Mouse (Mus musculus) liver, postnatal 0 days (tissue): ENCODE measurements around the gene Depdc1b. TPM values are rescaled to one million over a fixed set of nuclear protein-coding genes. Genes with fewer than 3 reads are reported as not detected.

ENCODE experiments used
- ATAC-seq: fragments of 200-750 bp; cut with Nextera tagmentation; 2 replicates; pipeline ENCODE4 v1.8.0; 2017; ENCODE audit warnings: mild to moderate bottlenecking, moderate library complexity
- DNase-seq: peaks from one replicate; pipeline ENCODE4 v3.0.0-alpha.2; 2016
- H3K27ac ChIP-seq: fragments of 300-500 bp; sonication (generic); 2 replicates; pipeline ENCODE4 v1.5.1; 2014; ENCODE audit warnings: antibody characterized with exemption, moderate library complexity, mild to moderate bottlenecking, low read depth
- H3K27me3 ChIP-seq: fragments of 300-500 bp; sonication (generic); 2 replicates; pipeline ENCODE4 v1.6.1; 2014; ENCODE audit warnings: low read length, control low read depth, mixed read lengths; ENCODE audit not compliant: insufficient read depth
- H3K36me3 ChIP-seq: fragments of 300-500 bp; sonication (generic); replicated peaks from 2 replicates; pipeline ENCODE4 v1.6.1; 2014; ENCODE audit warnings: mild to moderate bottlenecking, control low read depth, low read length, moderate library complexity, mixed read lengths; ENCODE audit not compliant: insufficient read depth
- H3K4me1 ChIP-seq: fragments of 300-500 bp; sonication (generic); 2 replicates; pipeline ENCODE4 v1.6.1; 2014; ENCODE audit warnings: antibody characterized with exemption, mild to moderate bottlenecking, control low read depth; ENCODE audit not compliant: insufficient read depth
- H3K4me2 ChIP-seq: fragments of 300-500 bp; sonication (generic); 2 replicates; pipeline ENCODE4 v1.6.1; 2014; ENCODE audit warnings: low read depth, mild to moderate bottlenecking, low read length, moderate library complexity, mixed read lengths
- H3K4me3 ChIP-seq: fragments of 300-500 bp; sonication (generic); 2 replicates; pipeline ENCODE4 v1.5.1; 2014; ENCODE audit warnings: low read depth, low read length
- H3K9ac ChIP-seq: fragments of 300-500 bp; sonication (generic); replicated peaks from 2 replicates; pipeline ENCODE4 v1.6.1; 2014; ENCODE audit warnings: mild to moderate bottlenecking, moderate library complexity
- H3K9me3 ChIP-seq: fragments of 300-500 bp; sonication (generic); 2 replicates; pipeline ENCODE4 v1.6.1; 2016; ENCODE audit warnings: mild to moderate bottlenecking, control low read depth, low read length, mixed read lengths
- CTCF ChIP-seq: sonication (generic); IDR thresholded peaks from 2 replicates; pipeline ENCODE4 v1.5.1; 2016; ENCODE audit warnings: antibody characterized with exemption, low read depth
- EP300 ChIP-seq: IDR thresholded peaks from 2 replicates; pipeline ENCODE4 v1.6.1; 2016; ENCODE audit warnings: antibody characterized with exemption, low read depth, mild to moderate bottlenecking
- WGBS: fragments of 180-500 bp; shearing (Covaris S2); extraction: QIAGEN DNeasy Blood & Tissue Kit; methylation state at CpG from one replicate; pipeline ENCODE4 v1.1.7; 2014; ENCODE audit not compliant: insufficient replicate concordance; 5-methylcytosine and 5-hydroxymethylcytosine counted together
- polyA plus RNA-seq: library from polyadenylated mRNA; unstranded; fragments of >200 nt; fragmentation: Nextera tagmentation; extraction: Ambion mirVana; gene quantifications from 2 replicates; pipeline ENCODE4 v1.2.1, GENCODE M21; 2015

The Depdc1b gene
- polyA plus RNA-seq, 1 experiment from 2014 or later: 6.5 TPM

DNA sequence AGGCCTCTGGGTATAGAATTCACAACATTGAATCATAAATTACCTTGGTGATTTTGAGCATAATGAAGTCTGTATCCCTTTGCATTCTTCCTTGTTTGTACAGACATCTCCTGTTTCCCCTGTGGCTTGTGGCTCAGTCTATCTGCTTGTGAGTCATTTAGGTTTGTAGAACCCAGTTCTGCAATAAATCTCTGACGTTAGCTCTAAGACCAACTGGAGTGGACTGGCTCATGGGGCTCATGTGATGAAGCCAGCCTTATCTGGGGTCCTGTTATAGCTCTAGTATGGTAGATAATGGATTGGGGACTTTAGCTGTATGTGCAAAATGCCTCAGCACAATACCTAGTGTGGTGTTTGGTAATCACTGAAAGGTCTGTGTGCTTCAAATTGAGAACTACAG lies 12.3 kb upstream of the Depdc1b start:
- Histone ChIP-seq H3K36me3 (no peaks in the 10 kb centered on the region), H3K9me3 (no peaks in the 10 kb centered on the region), H3K27me3 (no peaks in the 10 kb centered on the region), H3K9ac (no peak overlapping the region), H3K27ac (no peak overlapping the region), H3K4me1 (no peaks in the 10 kb centered on the region), H3K4me3 (no peak overlapping the region), H3K4me2 (no peak overlapping the region)
- ATAC-seq (no peak), DNase-seq (no peak)
- 52% methylated on average over 1 of the region's 1 CpGs for WGBS
- TF ChIP-seq CTCF (no peak), EP300 (no peak)

DNA sequence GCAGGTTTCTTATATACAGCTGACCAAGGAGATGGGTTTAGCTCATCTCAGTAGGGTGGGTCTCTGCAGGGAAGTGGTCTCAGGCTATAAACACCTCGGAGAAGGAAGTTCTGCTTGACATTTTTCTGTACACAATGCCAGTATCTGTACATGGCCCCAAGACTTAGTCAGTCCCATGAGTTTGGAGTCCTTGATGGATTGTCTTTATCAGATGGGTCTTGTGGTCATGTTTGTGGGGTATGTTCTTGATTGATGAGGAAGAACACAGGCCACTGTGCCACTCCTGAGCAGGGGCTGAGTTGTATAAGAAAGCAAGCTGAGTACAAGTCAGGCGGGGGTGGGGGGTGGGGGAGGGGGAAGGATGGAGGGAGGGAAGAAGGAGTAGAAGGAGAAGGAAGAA lies 11.5 kb upstream of the Depdc1b start:
- H3K9me3 ChIP-seq: no peaks in the 10 kb centered on the region
- no peaks in the 10 kb centered on the region for H3K27me3 ChIP-seq
- H3K4me2 ChIP-seq: no peak overlapping the region
- no peaks in the 10 kb centered on the region for H3K4me1 ChIP-seq
- DNase-seq (no peak), ATAC-seq (no peak)
- no peak overlapping the region for H3K4me3 ChIP-seq
- TF ChIP-seq EP300: no peak
- no peak for TF ChIP-seq CTCF
- H3K27ac ChIP-seq: no peak overlapping the region
- H3K9ac ChIP-seq: no peak overlapping the region
- WGBS: 46% methylated on average over 2 of the region's 2 CpGs
- no peaks in the 10 kb centered on the region for H3K36me3 ChIP-seq

DNA sequence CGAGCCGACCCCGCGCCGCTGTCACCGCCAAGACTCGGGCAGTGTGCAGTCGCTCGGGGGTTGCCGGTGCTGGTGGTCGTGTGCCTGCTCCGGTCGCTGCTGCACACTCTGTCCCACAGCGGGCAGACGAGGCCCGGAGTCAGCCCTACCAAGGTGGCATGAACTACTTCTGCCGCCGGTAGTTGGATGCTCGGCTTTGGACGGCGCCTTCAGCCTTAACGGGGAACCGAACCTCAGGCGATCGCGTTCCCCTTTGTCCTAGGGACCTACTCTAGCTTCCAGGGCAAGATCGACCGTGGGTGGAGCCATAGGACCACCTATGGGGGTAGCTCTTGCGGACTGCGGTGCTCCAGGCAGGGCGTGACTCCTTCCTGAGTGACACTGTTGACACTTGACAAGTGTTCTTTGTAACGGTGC lies 363 bp downstream of the Depdc1b start:
- WGBS: 0% methylated on average over 27 of the region's 32 CpGs
- TF ChIP-seq CTCF: no peak
- no peak for TF ChIP-seq EP300
- peaks cover 20% of the 10 kb centered on the region for H3K4me1 ChIP-seq
- H3K27me3 ChIP-seq: no peaks in the 10 kb centered on the region
- H3K9ac ChIP-seq: peak overlapping the region; percentile 86
- no peaks in the 10 kb centered on the region for H3K36me3 ChIP-seq
- H3K4me3 ChIP-seq: peak overlapping the region; percentile 94
- H3K4me2 ChIP-seq: peak overlapping the region; percentile 99
- H3K9me3 ChIP-seq: no peaks in the 10 kb centered on the region
- peak overlapping the region; percentile 99 for H3K27ac ChIP-seq
- ATAC-seq: peak; percentile 62
- peak; percentile 60 for DNase-seq

GRCm38 (mm10) chr13:108317414-108317813 lies 1.3 kb downstream of the Depdc1b start:
- H3K4me3 ChIP-seq: peak overlapping the region; percentile 94

GRCm38 (mm10) chr13:108319028-108319427 lies 2.9 kb downstream of the Depdc1b start:
- no peak overlapping the region for H3K4me3 ChIP-seq
- TF ChIP-seq CTCF: no peak
- no peak for TF ChIP-seq EP300
- ATAC-seq (no peak), DNase-seq (no peak)
- no peaks in the 10 kb centered on the region for H3K27me3 ChIP-seq
- peaks cover 2% of the 10 kb centered on the region; the same call in 1 of the 2 replicates for H3K36me3 ChIP-seq
- H3K4me2 ChIP-seq: no peak overlapping the region
- WGBS: 94% methylated on average over 8 of the region's 8 CpGs
- no peak overlapping the region for H3K27ac ChIP-seq
- no peak overlapping the region for H3K9ac ChIP-seq
- H3K9me3 ChIP-seq: no peaks in the 10 kb centered on the region
- H3K4me1 ChIP-seq: peaks cover 20% of the 10 kb centered on the region

More at GRCm38 (mm10) chr13:108317414-108317813, 1.3 kb downstream of the Depdc1b start:
- Histone ChIP-seq H3K9me3 (no peaks in the 10 kb centered on the region), H3K36me3 (no peaks in the 10 kb centered on the region), H3K4me2 (peak overlapping the region; percentile 99), H3K27me3 (no peaks in the 10 kb centered on the region), H3K27ac (0 out of 2 replicates have a peak overlapping the region, but pooled peaks have one; percentile 99), H3K4me1 (peaks cover 20% of the 10 kb centered on the region), H3K9ac (peak overlapping the region; percentile 86)
- DNase-seq: no peak
- no peak for TF ChIP-seq EP300
- no peak for TF ChIP-seq CTCF
- ATAC-seq: no peak
- WGBS: 86% methylated on average over 2 of the region's 2 CpGs

- TF ChIP-seq CTCF (no peak), EP300 (no peak)
- H3K4me2 ChIP-seq: no peak overlapping the region
- H3K36me3 ChIP-seq: peaks cover 13% of the 10 kb centered on the region
- ATAC-seq (no peak), DNase-seq (no peak)
- no peaks in the 10 kb centered on the region for H3K27me3 ChIP-seq
- WGBS: 84% methylated on average over 8 of the region's 8 CpGs
- H3K27ac ChIP-seq: no peak overlapping the region
- no peak overlapping the region for H3K9ac ChIP-seq
- H3K9me3 ChIP-seq: no peaks in the 10 kb centered on the region
- no peak overlapping the region for H3K4me3 ChIP-seq
- H3K4me1 ChIP-seq: peaks cover 16% of the 10 kb centered on the region
Observed at GRCm38 (mm10) chr13:108320216-108320615, 4.1 kb downstream of the Depdc1b start.

DNA sequence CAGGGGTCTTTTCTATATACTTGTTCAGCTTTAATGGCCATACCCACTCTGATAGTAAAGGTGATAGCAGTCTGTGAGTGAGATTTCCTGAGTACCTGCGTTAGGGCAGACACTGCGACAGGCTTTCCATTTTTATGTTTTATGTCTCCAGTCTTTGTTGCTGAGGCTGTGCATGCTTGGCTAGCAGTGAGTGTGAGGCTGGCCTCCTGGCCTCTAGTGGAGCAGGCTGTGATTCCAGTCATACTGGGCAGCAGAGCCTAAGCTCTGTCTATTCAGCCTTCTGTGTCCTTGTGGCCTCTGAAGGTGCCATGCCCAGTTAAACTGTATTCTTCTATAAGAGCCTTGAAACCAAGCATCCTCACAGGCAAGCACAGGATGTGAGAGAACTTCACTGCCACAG lies 6.3 kb downstream of the Depdc1b start:
- Histone ChIP-seq H3K9me3 (no peaks in the 10 kb centered on the region), H3K27me3 (no peaks in the 10 kb centered on the region), H3K4me3 (no peak overlapping the region), H3K27ac (no peak overlapping the region), H3K9ac (no peak overlapping the region), H3K4me2 (no peak overlapping the region), H3K36me3 (peaks cover 22% of the 10 kb centered on the region), H3K4me1 (peaks cover 4% of the 10 kb centered on the region; the same call in 1 of the 2 replicates)
- no peak for TF ChIP-seq EP300
- no peak for TF ChIP-seq CTCF
- 94% methylated on average over 2 of the region's 2 CpGs for WGBS
- ATAC-seq: no peak
- DNase-seq: no peak
